Mouse (Mus musculus) left cerebral cortex, postnatal 14 days (tissue): Measurements from ENCODE around the gene Rasgrp1. TPM values are rescaled to one million over a fixed set of nuclear protein-coding genes. Genes with fewer than 3 reads are reported as not detected.

Experiments
- DNase-seq, 2 experiments: peaks; one replicate each; pipeline ENCODE4 v3.0.0; 2021 to 2022; ENCODE audit warnings: low spot score in 2 of 2, mixed read lengths in 1 of 2
- intact Hi-C: fragments of 180-260 bp; cut with DNase I; formaldehyde crosslinking; loops from one replicate; pipeline ENCODE4 v1.15.1; 2025
- long read RNA-seq, 2 experiments: library from polyadenylated mRNA; stranded (forward); transcript quantifications; one replicate each; pipeline ENCODE4 v2.0.0; 2021
- total RNA-seq, 2 experiments: library from RNA; stranded (reverse); gene quantifications; 2 replicates each; pipeline ENCODE4 v1.2.3; 2021

Rasgrp1 gene
- 100 to 1,000 TPM; 271 to 278 TPM for total RNA-seq
- long read RNA-seq, experiment 1, full-length matches to known transcripts: 224 of 282 reads
- long read RNA-seq, experiment 1, partial matches to known transcripts: 40 of 282 reads
- long read RNA-seq, experiment 1, other reads (novel, unspliced or antisense): 18 of 282 reads
- long read RNA-seq, experiment 2, full-length matches to known transcripts: 138 of 185 reads
- long read RNA-seq, experiment 2, partial matches to known transcripts: 36 of 185 reads
- long read RNA-seq, experiment 2, other reads (novel, unspliced or antisense): 11 of 185 reads

GRCm38 (mm10) chr2:117342547-117343239 lies at the start of gene Rasgrp1:
Gene Rasgrp1 (minus strand): TSS chr2:117343001.
- intact Hi-C loops: loop anchor here (1.0 to 2.0 kb wide), 2 partner anchors 44 to 97 kb away; no protein-coding TSS in a partner anchor
- peak; percentile 63 to 65 for DNase-seq

GRCm38 (mm10) chr2:117389925-117390892 lies 47.4 kb upstream of the Rasgrp1 start:
- intact Hi-C loops: loop anchor here (2.0 kb wide), 1 partner anchor 27 kb away; no protein-coding TSS in a partner anchor

GRCm38 (mm10) chr2:117389460-117389859 lies 46.7 kb upstream of the Rasgrp1 start:
- no peak for DNase-seq
- intact Hi-C loops: loop anchor here (2.0 kb wide), 1 partner anchor 27 kb away; no protein-coding TSS in a partner anchor

More at GRCm38 (mm10) chr2:117389925-117390892, 47.4 kb upstream of the Rasgrp1 start:
- DNase-seq: peak; percentile 41 to 61

- intact Hi-C loops: loop anchor here (2.0 kb wide), 1 partner anchor 29 kb away; no protein-coding TSS in a partner anchor
These were observed 45.3 kb upstream of the Rasgrp1 start for GRCm38 (mm10) chr2:117388121-117388520.

GRCm38 (mm10) chr2:117386981-117387705 lies 44.3 kb upstream of the Rasgrp1 start:
- intact Hi-C loops: loop anchor here (1.0 to 2.0 kb wide), 2 partner anchors 44 to 52 kb away; partner anchors contain the start of gene Rasgrp1
- peak; percentile 57 to 65 for DNase-seq

More at GRCm38 (mm10) chr2:117388121-117388520, 45.3 kb upstream of the Rasgrp1 start:
- DNase-seq: peak; percentile 19 to 58

GRCm38 (mm10) chr2:117386036-117386590 lies 43.3 kb upstream of the Rasgrp1 start:
- intact Hi-C loops: loop anchor here (2.0 kb wide), 1 partner anchor 43 kb away; the partner anchor contains the start of gene Rasgrp1
- DNase-seq: peak; percentile 47 to 59

GRCm38 (mm10) chr2:117381314-117381713 lies 38.5 kb upstream of the Rasgrp1 start:
- DNase-seq: peak; percentile 50 to 69
- intact Hi-C loops: no loop called here

GRCm38 (mm10) chr2:117374293-117374830 lies 31.6 kb upstream of the Rasgrp1 start:
- no peak for DNase-seq
- intact Hi-C loops: no loop called here

GRCm38 (mm10) chr2:117371706-117372105 lies 28.9 kb upstream of the Rasgrp1 start:
- peak in 1 of 2 experiments; percentile 68 for DNase-seq
- intact Hi-C loops: no loop called here

- intact Hi-C loops: no loop called here
- DNase-seq: no peak
These were observed 23.7 kb upstream of the Rasgrp1 start for GRCm38 (mm10) chr2:117366478-117366877.

GRCm38 (mm10) chr2:117364056-117364455 lies 21.3 kb upstream of the Rasgrp1 start:
- intact Hi-C loops: no loop called here
- no peak for DNase-seq

- intact Hi-C loops: no loop called here
- no peak for DNase-seq
These were observed 15.1 kb upstream of the Rasgrp1 start for GRCm38 (mm10) chr2:117357939-117358338.

- DNase-seq: no peak
- intact Hi-C loops: no loop called here
These were observed 9.7 kb upstream of the Rasgrp1 start for GRCm38 (mm10) chr2:117352305-117353123.

- no peak for DNase-seq
- intact Hi-C loops: no loop called here
These were observed 7.3 kb upstream of the Rasgrp1 start for GRCm38 (mm10) chr2:117350138-117350537.

- DNase-seq: no peak
- intact Hi-C loops: loop anchor here (2.0 kb wide), 1 partner anchor 44 kb away; no protein-coding TSS in a partner anchor
These were observed 431 bp upstream of the Rasgrp1 start for GRCm38 (mm10) chr2:117343240-117343624.

GRCm38 (mm10) chr2:117342090-117342546 lies 683 bp downstream of the Rasgrp1 start:
- DNase-seq: peak; percentile 75 to 86
- intact Hi-C loops: loop anchor here (1.0 to 2.0 kb wide), 2 partner anchors 45 to 97 kb away; no protein-coding TSS in a partner anchor

GRCm38 (mm10) chr2:117338501-117338900 lies 4.3 kb downstream of the Rasgrp1 start:
- peak; percentile 39 to 76 for DNase-seq
- intact Hi-C loops: no loop called here
